12 mouse cellular contexts compared by ENCODE assay signal in the genomic region with DNA sequence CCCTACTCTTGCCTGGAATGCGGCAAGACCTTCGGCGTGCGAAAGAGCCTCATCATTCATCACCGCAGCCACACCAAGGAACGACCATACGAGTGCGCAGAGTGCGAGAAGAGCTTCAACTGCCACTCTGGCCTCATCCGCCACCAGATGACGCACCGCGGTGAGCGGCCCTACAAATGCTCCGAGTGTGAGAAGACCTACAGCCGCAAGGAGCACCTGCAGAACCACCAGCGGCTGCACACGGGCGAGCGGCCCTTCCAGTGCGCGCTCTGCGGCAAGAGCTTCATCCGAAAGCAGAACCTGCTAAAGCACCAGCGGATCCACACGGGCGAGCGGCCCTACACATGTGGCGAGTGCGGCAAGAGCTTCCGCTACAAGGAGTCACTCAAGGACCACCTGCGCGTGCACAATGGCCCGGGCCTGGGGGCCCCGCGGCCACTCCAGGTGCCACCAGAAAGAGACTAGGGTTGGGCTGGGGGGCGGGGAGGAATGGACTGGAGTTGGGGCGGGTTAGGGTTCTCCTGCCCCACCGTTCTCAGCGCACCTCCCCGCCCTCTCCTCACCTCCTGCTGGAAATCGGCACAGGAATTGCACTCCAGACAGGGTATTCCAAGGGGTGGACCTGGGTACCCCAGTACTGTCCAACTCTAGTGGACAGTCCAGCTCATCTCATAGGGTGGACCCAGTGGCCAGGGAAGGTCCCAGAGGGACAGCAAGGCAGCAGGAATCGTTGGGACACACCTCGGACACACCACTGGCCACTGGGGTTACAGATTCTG. TPM values are rescaled to one million over a fixed set of nuclear protein-coding genes. Genes with fewer than 3 reads are reported as not detected.
DNase-seq lines count a peak whose midpoint lies in the region; ATAC-seq and TF ChIP-seq lines count a peak whose summit lies in the region.
"Had no signal": no experiment of that assay in that cellular context is flagged by ENCODE, and none has a peak within 500 bp of the region (broad histone marks: within the 10 kb centered on the region; RNA-seq: fewer than 3 reads in every experiment).

No protein-coding gene starts in this region.

- no peak overlapping the region for H3K9ac ChIP-seq in forebrain, postnatal 0 days
- no peak overlapping the region for H3K9ac ChIP-seq in forebrain, embryonic 13.5 days
- no peak overlapping the region for H3K9ac ChIP-seq in hindbrain, embryonic 16.5 days (ENCODE audit: low read depth, low read length)
- H3K9ac ChIP-seq in liver, embryonic 11.5 days (ENCODE audit: low read depth, low read length), result no peak overlapping the region

- H3K27me3 ChIP-seq in forebrain, postnatal 0 days (ENCODE audit: insufficient read depth, low read length), result no peaks in the 10 kb centered on the region
- peaks cover 15% of the 10 kb centered on the region; the same call in 1 of the 2 replicates for H3K27me3 ChIP-seq in forebrain, embryonic 13.5 days
- H3K27me3 ChIP-seq in hindbrain, embryonic 16.5 days (replicated peaks; ENCODE audit: control insufficient read depth, insufficient read depth, low read length), result no peaks in the 10 kb centered on the region
- no peaks in the 10 kb centered on the region for H3K27me3 ChIP-seq in liver, embryonic 11.5 days (replicated peaks; ENCODE audit: control insufficient read depth, insufficient read depth, low read length)

- 55% methylated on average over 44 of the region's 44 CpGs for WGBS in forebrain, postnatal 0 days
- WGBS in forebrain, embryonic 13.5 days, result 49% methylated on average over 44 of the region's 44 CpGs
- WGBS in hindbrain, embryonic 16.5 days, result 57% methylated on average over 44 of the region's 44 CpGs
- WGBS in liver, embryonic 11.5 days, result 75% methylated on average over 44 of the region's 44 CpGs

- H3K27ac ChIP-seq in forebrain, postnatal 0 days (ENCODE audit: low read depth, low read length), result no peak overlapping the region
- no peak overlapping the region for H3K27ac ChIP-seq in forebrain, embryonic 13.5 days
- H3K27ac ChIP-seq in hindbrain, embryonic 16.5 days (ENCODE audit: low read depth, low read length), result no peak overlapping the region
- H3K27ac ChIP-seq in liver, embryonic 11.5 days (ENCODE audit: low read depth, low read length), result no peak overlapping the region

- peak; percentile 6 for DNase-seq in forebrain, postnatal 0 days
- peak; percentile 34 for DNase-seq in WW6 (ENCODE audit: low read depth, low spot score)
- peak; percentile 31 for DNase-seq in neural tube, embryonic 10.5 days (ENCODE audit: extremely low spot score, low spot score)
- DNase-seq in liver, embryonic 11.5 days (ENCODE audit: low spot score), result no peak
- no peak for DNase-seq in retina, embryonic 14.5 days (ENCODE audit: low spot score)
- no peak for DNase-seq in cerebellum, postnatal 36 days
- DNase-seq: cerebellum, adult 9-10 months; kidney, adult 2 months; liver; lung, postnatal 36 days had no signal

- no peak overlapping the region for H3K4me3 ChIP-seq in forebrain, postnatal 0 days (ENCODE audit: low read depth, low read length)
- no peak overlapping the region for H3K4me3 ChIP-seq in forebrain, embryonic 13.5 days
- H3K4me3 ChIP-seq in hindbrain, embryonic 16.5 days (ENCODE audit: low read length), result no peak overlapping the region
- no peak overlapping the region for H3K4me3 ChIP-seq in liver, embryonic 11.5 days (ENCODE audit: low read depth, low read length)

- H3K9me3 ChIP-seq in forebrain, postnatal 0 days (ENCODE audit: low read length), result no peaks in the 10 kb centered on the region
- H3K9me3 ChIP-seq in forebrain, embryonic 13.5 days (replicated peaks), result no peaks in the 10 kb centered on the region
- H3K9me3 ChIP-seq in hindbrain, embryonic 16.5 days (ENCODE audit: control insufficient read depth, low read length), result no peaks in the 10 kb centered on the region
- H3K9me3 ChIP-seq in liver, embryonic 11.5 days (ENCODE audit: control insufficient read depth, low read length), result no peaks in the 10 kb centered on the region

- TF ChIP-seq CTCF in forebrain, postnatal 0 days (IDR thresholded peaks at IDR 0.05; ENCODE audit: low read depth), result no peak

- ATAC-seq in forebrain, postnatal 0 days, result peak; percentile 15; the same call in 1 of the 2 replicates
- ATAC-seq in forebrain, embryonic 13.5 days, result no peak
- ATAC-seq in hindbrain, embryonic 16.5 days, result peak; percentile 29; the same call in 1 of the 2 replicates
- ATAC-seq in liver, embryonic 11.5 days (replicated peaks; ENCODE audit: low FRiP score), result no peak

- no peaks in the 10 kb centered on the region for H3K4me1 ChIP-seq in forebrain, postnatal 0 days (ENCODE audit: insufficient read depth)
- no peaks in the 10 kb centered on the region for H3K4me1 ChIP-seq in forebrain, embryonic 13.5 days
- no peaks in the 10 kb centered on the region for H3K4me1 ChIP-seq in hindbrain, embryonic 16.5 days (ENCODE audit: control insufficient read depth, insufficient read depth, low read depth, low read length)
- H3K4me1 ChIP-seq in liver, embryonic 11.5 days (replicated peaks; ENCODE audit: control insufficient read depth, insufficient read depth, low read length), result no peaks in the 10 kb centered on the region

- no peak overlapping the region for H3K4me2 ChIP-seq in forebrain, postnatal 0 days (ENCODE audit: low read depth)
- H3K4me2 ChIP-seq in forebrain, embryonic 13.5 days, result no peak overlapping the region
- no peak overlapping the region for H3K4me2 ChIP-seq in hindbrain, embryonic 16.5 days (ENCODE audit: low read length)
- no peak overlapping the region for H3K4me2 ChIP-seq in liver, embryonic 11.5 days

- peaks cover 66% of the 10 kb centered on the region for H3K36me3 ChIP-seq in forebrain, postnatal 0 days (ENCODE audit: insufficient read depth)
- H3K36me3 ChIP-seq in forebrain, embryonic 13.5 days (ENCODE audit: poor library complexity, severe bottlenecking), result peaks cover 84% of the 10 kb centered on the region
- peaks cover 46% of the 10 kb centered on the region for H3K36me3 ChIP-seq in hindbrain, embryonic 16.5 days (ENCODE audit: control insufficient read depth, insufficient read depth, low read length)
- peaks cover 36% of the 10 kb centered on the region for H3K36me3 ChIP-seq in liver, embryonic 11.5 days (ENCODE audit: control insufficient read depth, insufficient read depth, low read length)

RNA-seq across cellular contexts. Expression of a gene that starts 15.2 kb away (rescaled TPM):
- total RNA-seq in forebrain, postnatal 0 days (2014; rRNA removed), result 12.8 and 17.0 TPM in 2 replicates
- 19.3 and 21.8 TPM in 2 replicates for polyA plus RNA-seq in forebrain, postnatal 0 days (2015; fragmentation: Nextera tagmentation; extraction: Ambion mirVana)
- 21.0 and 25.4 TPM in 2 replicates for polyA plus RNA-seq in forebrain, embryonic 13.5 days (2015; fragmentation: Nextera tagmentation; extraction: Ambion mirVana)
- 13.9 and 15.3 TPM in 2 replicates for polyA plus RNA-seq in hindbrain, embryonic 16.5 days (2015; fragmentation: Nextera tagmentation; extraction: Ambion mirVana)
- polyA plus RNA-seq in liver, embryonic 11.5 days (2014; fragmentation: Nextera tagmentation; extraction: Ambion mirVana), result 9.5 and 9.8 TPM in 2 replicates

RNA-seq across cellular contexts. Expression of a gene that starts 28.1 kb away (rescaled TPM):
- 41.8 and 48.5 TPM in 2 replicates for total RNA-seq in forebrain, postnatal 0 days (2014; rRNA removed)
- polyA plus RNA-seq in forebrain, postnatal 0 days (2015; fragmentation: Nextera tagmentation; extraction: Ambion mirVana), result 15.4 and 16.7 TPM in 2 replicates
- 18.7 and 19.1 TPM in 2 replicates for polyA plus RNA-seq in forebrain, embryonic 13.5 days (2015; fragmentation: Nextera tagmentation; extraction: Ambion mirVana)
- 20.9 and 22.9 TPM in 2 replicates for polyA plus RNA-seq in hindbrain, embryonic 16.5 days (2015; fragmentation: Nextera tagmentation; extraction: Ambion mirVana)
- 8.3 and 8.8 TPM in 2 replicates for polyA plus RNA-seq in liver, embryonic 11.5 days (2014; fragmentation: Nextera tagmentation; extraction: Ambion mirVana)

RNA-seq across cellular contexts. Expression of a gene that starts 48.1 kb away (rescaled TPM):
- 33.9 and 37.7 TPM in 2 replicates for total RNA-seq in forebrain, postnatal 0 days (2014; rRNA removed)
- polyA plus RNA-seq in forebrain, postnatal 0 days (2015; fragmentation: Nextera tagmentation; extraction: Ambion mirVana), result 19.5 and 21.8 TPM in 2 replicates
- polyA plus RNA-seq in forebrain, embryonic 13.5 days (2015; fragmentation: Nextera tagmentation; extraction: Ambion mirVana), result 11.2 and 13.3 TPM in 2 replicates
- polyA plus RNA-seq in hindbrain, embryonic 16.5 days (2015; fragmentation: Nextera tagmentation; extraction: Ambion mirVana), result 24.1 and 25.5 TPM in 2 replicates
- polyA plus RNA-seq in liver, embryonic 11.5 days (2014; fragmentation: Nextera tagmentation; extraction: Ambion mirVana), result 6.0 and 9.4 TPM in 2 replicates

Comparison
In these comparisons a context has a peak if more than half of its experiments do, and no peak if none do; other contexts are left out.
1. ATAC-seq: peak in forebrain, postnatal 0 days (single experiment) and hindbrain, embryonic 16.5 days (single experiment); none in forebrain, embryonic 13.5 days (single experiment) and liver, embryonic 11.5 days (single experiment).
2. DNase-seq: peak in forebrain, postnatal 0 days (single experiment), WW6 (single experiment) and neural tube, embryonic 10.5 days (single experiment); none in liver, embryonic 11.5 days (single experiment), retina, embryonic 14.5 days (single experiment) and cerebellum, postnatal 36 days (0 of 2).